Mouse (Mus musculus) heart, embryonic 15.5 days (tissue): ENCODE results near the gene Ncapg2. TPM values are rescaled to one million over a fixed set of nuclear protein-coding genes. Genes with fewer than 3 reads are reported as not detected.
A peak's percentile ranks its signal among the peaks of the same experiment; 100 is the strongest.

Experiments used
- ATAC-seq: fragments of 200-750 bp; cut with Nextera tagmentation; replicated peaks from 2 replicates; pipeline ENCODE4 v1.8.0; 2017; ENCODE audit warnings: low read depth, moderate TSS enrichment; ENCODE audit not compliant: insufficient number of reproducible peaks, insufficient read depth, low FRiP score
- H3K27ac ChIP-seq: fragments of 300-500 bp; sonication (generic); 2 replicates; pipeline ENCODE4 v1.5.1; 2015; ENCODE audit warnings: mild to moderate bottlenecking, inconsistent platforms
- H3K27me3 ChIP-seq: fragments of 300-500 bp; sonication (generic); 2 replicates; pipeline ENCODE4 v1.6.1; 2015; ENCODE audit warnings: inconsistent platforms
- H3K36me3 ChIP-seq: fragments of 300-500 bp; sonication (generic); 2 replicates; pipeline ENCODE4 v1.6.1; 2015; ENCODE audit warnings: mild to moderate bottlenecking, inconsistent platforms
- H3K4me1 ChIP-seq: fragments of 300-500 bp; sonication (generic); replicated peaks from 2 replicates; pipeline ENCODE4 v1.6.1; 2015; ENCODE audit warnings: inconsistent platforms
- H3K4me2 ChIP-seq: fragments of 300-500 bp; sonication (generic); 2 replicates; pipeline ENCODE4 v1.6.1; 2015; ENCODE audit warnings: inconsistent platforms, mild to moderate bottlenecking, moderate library complexity
- H3K4me3 ChIP-seq: fragments of 300-500 bp; sonication (generic); 2 replicates; pipeline ENCODE4 v1.5.1; 2015; ENCODE audit warnings: mild to moderate bottlenecking, inconsistent platforms
- H3K9ac ChIP-seq: fragments of 300-500 bp; sonication (generic); 2 replicates; pipeline ENCODE4 v1.6.1; 2015; ENCODE audit warnings: mild to moderate bottlenecking, inconsistent platforms
- H3K9me3 ChIP-seq: fragments of 300-500 bp; sonication (generic); replicated peaks from 2 replicates; pipeline ENCODE4 v1.6.1; 2016; ENCODE audit warnings: inconsistent platforms
- WGBS: fragments of 180-500 bp; shearing (Covaris S2); methylation state at CpG from one replicate; pipeline ENCODE4 v1.1.7; 2015; ENCODE audit warnings: mixed read lengths; 5-methylcytosine and 5-hydroxymethylcytosine counted together
- polyA plus RNA-seq: library from polyadenylated mRNA; unstranded; fragments of >200 nt; fragmentation: Nextera tagmentation; extraction: Ambion mirVana; gene quantifications from 2 replicates; pipeline ENCODE4 v1.2.1, GENCODE M21; 2015

Gene Ncapg2
- polyA plus RNA-seq, 1 experiment from 2014 or later: 20.0 TPM

GRCm38 (mm10) chr12:116449536-116449935 is 44.3 kb downstream of the Ncapg2 start:
- no peak overlapping the region for H3K9ac ChIP-seq
- 93% methylated on average over 2 of the region's 2 CpGs for WGBS
- no peak for ATAC-seq
- no peak overlapping the region for H3K4me2 ChIP-seq
- no peak overlapping the region for H3K27ac ChIP-seq
- H3K4me3 ChIP-seq: no peak overlapping the region
- peaks cover 22% of the 10 kb centered on the region for H3K36me3 ChIP-seq
- H3K4me1 ChIP-seq: no peaks in the 10 kb centered on the region
- no peaks in the 10 kb centered on the region for H3K9me3 ChIP-seq
- H3K27me3 ChIP-seq: no peaks in the 10 kb centered on the region

DNA sequence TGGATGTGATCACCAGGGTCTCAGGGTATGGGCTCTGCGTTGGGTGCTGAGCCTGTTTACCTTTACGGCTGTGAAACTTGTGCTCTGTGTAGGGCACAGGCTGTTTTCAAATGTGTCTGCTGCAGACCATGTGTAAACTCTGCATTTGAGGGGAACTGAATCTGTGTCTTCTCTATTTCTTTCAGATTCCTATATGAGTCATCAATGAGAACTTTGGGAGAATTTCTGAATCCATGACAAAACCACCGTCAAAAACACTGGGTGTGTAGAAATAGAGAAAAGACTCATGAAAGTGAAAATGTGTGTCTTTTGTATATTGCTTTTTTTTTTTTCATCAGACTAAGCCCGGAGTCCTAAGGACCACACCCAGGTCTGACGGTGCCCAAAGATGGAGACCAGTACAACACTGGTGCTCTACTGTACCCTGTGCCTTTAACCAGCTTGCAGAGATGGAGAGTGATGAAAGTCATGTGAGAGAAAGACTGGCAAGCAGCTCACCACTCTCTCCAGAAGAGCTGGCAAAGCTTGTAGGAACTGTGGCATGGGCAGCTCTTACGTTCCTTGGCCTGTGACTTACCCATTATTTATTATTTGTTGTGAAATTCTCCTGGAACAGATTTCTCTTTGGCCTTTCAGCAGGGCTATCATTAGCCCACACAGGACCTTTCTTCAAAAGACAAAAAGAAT is 55.3 kb downstream of the Ncapg2 start:
- no peaks in the 10 kb centered on the region for H3K27me3 ChIP-seq
- H3K4me1 ChIP-seq: no peaks in the 10 kb centered on the region
- H3K4me3 ChIP-seq: no peak overlapping the region
- no peaks in the 10 kb centered on the region for H3K9me3 ChIP-seq
- H3K9ac ChIP-seq: no peak overlapping the region
- ATAC-seq: no peak
- H3K27ac ChIP-seq: no peak overlapping the region
- WGBS: 93% methylated on average over 6 of the region's 6 CpGs
- no peak overlapping the region for H3K4me2 ChIP-seq
- H3K36me3 ChIP-seq: peaks cover 29% of the 10 kb centered on the region

- no peak overlapping the region for H3K27ac ChIP-seq
- H3K4me3 ChIP-seq: no peak overlapping the region
- no peak overlapping the region for H3K9ac ChIP-seq
- no peaks in the 10 kb centered on the region for H3K4me1 ChIP-seq
- 91% methylated on average over 5 of the region's 5 CpGs for WGBS
- ATAC-seq: no peak
- peaks cover 5% of the 10 kb centered on the region; the same call in 1 of the 2 replicates for H3K36me3 ChIP-seq
- H3K4me2 ChIP-seq: no peak overlapping the region
- no peaks in the 10 kb centered on the region for H3K27me3 ChIP-seq
- H3K9me3 ChIP-seq: no peaks in the 10 kb centered on the region
Observed at GRCm38 (mm10) chr12:116467030-116467429, 61.8 kb downstream of the Ncapg2 start.

GRCm38 (mm10) chr12:116468348-116468747 is 63.1 kb downstream of the Ncapg2 start:
- Histone ChIP-seq H3K9ac (no peak overlapping the region), H3K27me3 (no peaks in the 10 kb centered on the region), H3K36me3 (peaks cover 5% of the 10 kb centered on the region; the same call in 1 of the 2 replicates), H3K4me3 (no peak overlapping the region), H3K4me1 (no peaks in the 10 kb centered on the region), H3K27ac (no peak overlapping the region), H3K4me2 (no peak overlapping the region), H3K9me3 (no peaks in the 10 kb centered on the region)
- WGBS: 85% methylated on average over 1 of the region's 1 CpGs
- ATAC-seq: no peak

DNA sequence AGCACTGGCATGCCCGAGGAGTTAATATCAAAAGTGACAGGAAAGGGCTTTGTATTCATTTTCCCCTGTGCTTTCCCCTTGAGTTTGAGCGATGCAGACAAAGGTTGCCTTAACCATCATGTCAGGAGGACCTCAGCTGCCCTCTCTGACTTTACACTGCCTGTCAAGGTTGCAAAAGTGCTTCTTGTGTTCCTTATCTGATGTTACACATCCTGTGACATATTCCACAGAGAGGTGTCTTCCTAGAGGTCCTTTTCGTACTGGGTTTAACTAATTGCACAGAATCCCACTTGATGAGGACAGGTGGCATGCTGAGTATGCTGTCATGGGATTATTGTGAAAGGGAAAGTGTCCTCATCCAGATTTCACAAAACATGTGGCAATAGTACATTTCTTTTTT is 63.9 kb downstream of the Ncapg2 start:
- no peaks in the 10 kb centered on the region for H3K27me3 ChIP-seq
- H3K27ac ChIP-seq: no peak overlapping the region
- ATAC-seq: no peak
- H3K9ac ChIP-seq: no peak overlapping the region
- H3K4me1 ChIP-seq: no peaks in the 10 kb centered on the region
- no peaks in the 10 kb centered on the region for H3K36me3 ChIP-seq
- H3K4me2 ChIP-seq: no peak overlapping the region
- no peaks in the 10 kb centered on the region for H3K9me3 ChIP-seq
- no peak overlapping the region for H3K4me3 ChIP-seq
- 86% methylated on average over 3 of the region's 3 CpGs for WGBS

- no peaks in the 10 kb centered on the region for H3K36me3 ChIP-seq
- H3K27ac ChIP-seq: no peak overlapping the region
- no peak overlapping the region for H3K4me2 ChIP-seq
- 66% methylated on average over 2 of the region's 2 CpGs for WGBS
- H3K4me1 ChIP-seq: no peaks in the 10 kb centered on the region
- H3K9me3 ChIP-seq: no peaks in the 10 kb centered on the region
- no peak overlapping the region for H3K9ac ChIP-seq
- ATAC-seq: no peak
- no peaks in the 10 kb centered on the region for H3K27me3 ChIP-seq
- no peak overlapping the region for H3K4me3 ChIP-seq
Observed at GRCm38 (mm10) chr12:116473264-116473663, 68.1 kb downstream of the Ncapg2 start.

DNA sequence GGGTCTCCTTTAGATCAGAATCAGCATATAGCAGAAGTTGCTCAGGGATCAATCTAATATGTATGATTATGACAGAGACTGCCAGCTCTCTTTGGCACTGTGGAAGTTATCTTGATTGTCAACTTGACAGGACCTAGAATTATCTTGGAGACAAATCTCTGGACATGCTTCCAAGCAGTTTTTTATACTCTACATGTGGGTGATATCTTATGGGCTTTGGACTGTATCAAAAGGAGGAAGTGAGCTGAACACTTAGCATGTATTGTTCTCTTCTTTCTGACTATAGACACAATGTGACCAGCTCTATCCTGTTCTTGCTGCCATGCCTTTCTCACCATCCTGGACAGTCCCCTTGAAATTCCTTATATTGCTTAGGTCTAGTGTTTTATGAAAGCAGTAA is 68.6 kb downstream of the Ncapg2 start:
- Histone ChIP-seq H3K36me3 (no peaks in the 10 kb centered on the region), H3K4me1 (no peaks in the 10 kb centered on the region), H3K9ac (no peak overlapping the region), H3K4me3 (no peak overlapping the region), H3K9me3 (no peaks in the 10 kb centered on the region), H3K27me3 (no peaks in the 10 kb centered on the region), H3K27ac (no peak overlapping the region), H3K4me2 (no peak overlapping the region)
- no peak for ATAC-seq

DNA sequence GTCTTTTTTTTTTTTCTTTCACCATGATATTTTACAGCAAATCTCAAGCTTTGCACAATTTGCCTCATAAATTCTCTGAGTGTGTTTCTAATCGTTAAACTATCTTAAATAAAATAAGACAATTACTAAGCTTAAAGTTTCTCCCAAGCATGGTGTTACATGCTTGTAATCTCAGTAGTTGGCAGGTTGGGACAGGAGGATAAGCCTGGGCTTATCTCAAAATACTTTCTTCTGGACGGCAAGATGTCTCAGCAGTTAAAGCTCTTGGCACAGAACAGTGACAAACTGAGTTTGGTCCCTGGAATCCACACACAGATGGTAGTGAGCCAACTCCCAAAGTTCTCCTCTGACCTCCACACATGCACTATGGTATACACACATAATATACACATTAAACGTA is 69.5 kb downstream of the Ncapg2 start:
- H3K27ac ChIP-seq: no peak overlapping the region
- no peaks in the 10 kb centered on the region for H3K27me3 ChIP-seq
- ATAC-seq: no peak
- 53% methylated on average over 3 of the region's 3 CpGs for WGBS
- no peaks in the 10 kb centered on the region for H3K4me1 ChIP-seq
- no peaks in the 10 kb centered on the region for H3K9me3 ChIP-seq
- no peak overlapping the region for H3K4me3 ChIP-seq
- H3K9ac ChIP-seq: no peak overlapping the region
- H3K36me3 ChIP-seq: no peaks in the 10 kb centered on the region
- no peak overlapping the region for H3K4me2 ChIP-seq

GRCm38 (mm10) chr12:116478771-116479170 is 73.6 kb downstream of the Ncapg2 start:
- no peaks in the 10 kb centered on the region for H3K9me3 ChIP-seq
- ATAC-seq: no peak
- no peak overlapping the region for H3K27ac ChIP-seq
- no peaks in the 10 kb centered on the region for H3K4me1 ChIP-seq
- no peak overlapping the region for H3K4me3 ChIP-seq
- H3K27me3 ChIP-seq: 0 out of 2 replicates have a peak, but pooled peaks cover 3% of the 10 kb centered on the region
- H3K4me2 ChIP-seq: no peak overlapping the region
- no peaks in the 10 kb centered on the region for H3K36me3 ChIP-seq
- H3K9ac ChIP-seq: no peak overlapping the region
- WGBS: 47% methylated on average over 1 of the region's 1 CpGs

DNA sequence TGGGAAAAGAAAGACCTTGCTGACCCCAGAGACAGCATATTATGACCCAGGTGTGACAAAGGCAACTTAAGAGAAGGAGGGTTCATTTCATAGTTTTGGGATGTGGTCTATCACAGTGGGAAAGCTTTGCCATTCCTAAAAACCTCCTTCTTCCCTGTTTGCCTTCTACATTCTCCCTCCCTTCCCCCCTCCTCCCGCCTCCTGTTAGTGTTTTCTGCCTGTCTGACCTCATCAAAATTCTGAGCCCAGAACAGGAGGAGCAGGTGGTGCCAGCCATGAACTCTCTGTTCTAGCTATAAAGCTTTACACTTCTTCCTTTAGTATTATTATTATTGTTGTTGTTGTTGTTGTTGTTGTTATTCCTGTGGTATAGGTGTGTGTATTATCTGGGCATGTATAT is 76.7 kb downstream of the Ncapg2 start:
- Histone ChIP-seq H3K9ac (no peak overlapping the region), H3K36me3 (no peaks in the 10 kb centered on the region), H3K4me1 (peaks cover 13% of the 10 kb centered on the region), H3K4me3 (no peak overlapping the region), H3K27ac (no peak overlapping the region), H3K9me3 (no peaks in the 10 kb centered on the region), H3K4me2 (no peak overlapping the region), H3K27me3 (peaks cover 23% of the 10 kb centered on the region)
- no peak for ATAC-seq
- WGBS: 72% methylated on average over 1 of the region's 1 CpGs

DNA sequence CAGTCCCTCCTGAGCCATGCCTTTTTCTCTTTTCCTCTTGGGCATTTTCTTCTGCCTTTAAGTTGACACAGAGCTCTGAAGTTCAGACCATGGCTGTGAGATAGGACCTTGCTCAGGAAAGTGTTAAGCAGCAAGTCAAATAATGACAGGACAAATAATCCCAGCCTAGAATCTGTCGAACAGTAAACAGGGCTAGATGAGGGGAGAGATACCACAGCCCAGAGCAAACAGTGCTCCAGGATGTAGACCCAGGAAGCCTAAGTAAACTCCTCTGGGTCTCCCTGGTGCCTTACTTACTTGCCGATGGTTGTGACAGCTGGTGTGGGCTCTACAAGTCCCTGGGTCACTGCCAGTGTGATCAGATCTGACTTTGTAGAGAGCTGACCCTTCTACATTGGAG is 78.4 kb downstream of the Ncapg2 start:
- Histone ChIP-seq H3K9me3 (no peaks in the 10 kb centered on the region), H3K4me2 (no peak overlapping the region), H3K27me3 (peaks cover 34% of the 10 kb centered on the region), H3K9ac (no peak overlapping the region), H3K4me1 (peaks cover 13% of the 10 kb centered on the region), H3K27ac (no peak overlapping the region), H3K36me3 (no peaks in the 10 kb centered on the region), H3K4me3 (no peak overlapping the region)
- WGBS: 37% methylated on average over 2 of the region's 2 CpGs
- ATAC-seq: no peak

DNA sequence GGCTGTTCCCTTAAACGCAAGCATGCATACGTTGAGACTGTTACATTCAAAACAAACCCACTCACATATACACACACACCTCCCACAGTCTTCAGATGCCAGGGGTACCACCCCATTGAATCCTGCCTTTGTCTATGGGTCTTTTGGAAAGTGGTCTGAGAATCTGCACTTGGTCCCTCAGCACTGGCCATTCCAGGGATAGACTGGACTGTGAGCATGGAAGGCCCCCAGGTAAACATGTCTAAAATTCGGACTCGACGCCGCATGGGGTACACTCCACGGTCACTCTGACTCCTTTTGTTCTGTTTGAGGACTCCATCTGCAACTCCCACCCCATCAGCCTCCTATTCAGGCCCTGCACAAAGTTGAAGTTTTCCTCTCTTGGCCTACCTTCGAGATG is 79.8 kb downstream of the Ncapg2 start:
- H3K4me2 ChIP-seq: peak overlapping the region; percentile 97; the same call in 1 of the 2 replicates
- H3K27ac ChIP-seq: no peak overlapping the region
- peaks cover 13% of the 10 kb centered on the region for H3K4me1 ChIP-seq
- WGBS: 76% methylated on average over 8 of the region's 8 CpGs
- H3K9ac ChIP-seq: no peak overlapping the region
- H3K9me3 ChIP-seq: no peaks in the 10 kb centered on the region
- ATAC-seq: no peak
- H3K27me3 ChIP-seq: peaks cover 34% of the 10 kb centered on the region
- no peaks in the 10 kb centered on the region for H3K36me3 ChIP-seq
- H3K4me3 ChIP-seq: 0 out of 2 replicates have a peak overlapping the region, but pooled peaks have one; percentile 55
